9 mouse cellular contexts compared by ENCODE assay signal in the genomic region with DNA sequence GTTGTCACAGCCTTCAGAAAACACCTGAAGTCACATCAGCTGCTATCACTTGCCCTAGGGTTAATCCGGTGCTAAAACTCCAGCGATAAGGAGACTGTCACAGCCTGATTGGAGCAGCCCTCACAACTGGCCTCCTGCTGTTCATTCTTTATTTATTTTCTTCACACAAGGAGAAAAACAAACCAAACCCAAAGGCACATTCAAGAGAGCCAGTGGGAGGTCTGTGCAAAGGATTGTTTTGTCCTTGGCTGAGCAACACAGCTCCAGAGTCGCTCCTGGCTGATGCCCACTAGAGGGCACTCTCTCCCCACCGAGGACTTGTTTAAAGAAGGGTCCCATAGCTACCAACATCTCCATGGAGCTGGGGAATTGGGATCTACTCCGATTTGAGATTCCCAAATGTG.
DNase-seq lines count a peak whose midpoint lies in the region; ATAC-seq lines count a peak whose summit lies in the region.
"Had no signal": no experiment of that assay in that cellular context is flagged by ENCODE, and none has a peak within 500 bp of the region (broad histone marks: within the 10 kb centered on the region; RNA-seq: fewer than 3 reads in every experiment).

No protein-coding gene starts in this region.

- no peaks in the 10 kb centered on the region for H3K9me3 ChIP-seq in forebrain, embryonic 10.5 days
- H3K9me3 ChIP-seq in heart, embryonic 14.5 days (ENCODE audit: control insufficient read depth, low read length), result no peaks in the 10 kb centered on the region
- no peaks in the 10 kb centered on the region for H3K9me3 ChIP-seq in liver, embryonic 11.5 days (ENCODE audit: control insufficient read depth, low read length)
- no peaks in the 10 kb centered on the region for H3K9me3 ChIP-seq in neural tube, embryonic 13.5 days

- H3K9ac ChIP-seq in heart, embryonic 14.5 days (ENCODE audit: low read length), result no peak overlapping the region
- H3K9ac ChIP-seq in liver, embryonic 11.5 days (ENCODE audit: low read depth, low read length), result no peak overlapping the region
- H3K9ac ChIP-seq in neural tube, embryonic 13.5 days, result peak overlapping the region; percentile 42

- H3K27me3 ChIP-seq in forebrain, embryonic 10.5 days (ENCODE audit: poor library complexity, severe bottlenecking), result no peaks in the 10 kb centered on the region; the same call in 1 of the 2 replicates
- H3K27me3 ChIP-seq in heart, embryonic 14.5 days (ENCODE audit: control insufficient read depth, insufficient read depth, low read length), result no peaks in the 10 kb centered on the region
- H3K27me3 ChIP-seq in liver, embryonic 11.5 days (replicated peaks; ENCODE audit: control insufficient read depth, insufficient read depth, low read length), result no peaks in the 10 kb centered on the region
- H3K27me3 ChIP-seq in neural tube, embryonic 13.5 days, result no peaks in the 10 kb centered on the region

- 5% methylated on average over 5 of the region's 5 CpGs for WGBS in forebrain, embryonic 10.5 days
- WGBS in heart, embryonic 14.5 days, result 7% methylated on average over 5 of the region's 5 CpGs
- WGBS in liver, embryonic 11.5 days, result 17% methylated on average over 5 of the region's 5 CpGs
- 2% methylated on average over 5 of the region's 5 CpGs for WGBS in neural tube, embryonic 13.5 days

- H3K36me3 ChIP-seq in forebrain, embryonic 10.5 days (replicated peaks), result peaks cover 9% of the 10 kb centered on the region
- H3K36me3 ChIP-seq in heart, embryonic 14.5 days (ENCODE audit: control insufficient read depth, insufficient read depth, low read length), result peaks cover 5% of the 10 kb centered on the region
- H3K36me3 ChIP-seq in liver, embryonic 11.5 days (ENCODE audit: control insufficient read depth, insufficient read depth, low read length), result peaks cover 3% of the 10 kb centered on the region; the same call in 1 of the 2 replicates
- H3K36me3 ChIP-seq in neural tube, embryonic 13.5 days, result peaks cover 7% of the 10 kb centered on the region

- ATAC-seq in heart, embryonic 14.5 days (ENCODE audit: insufficient number of reproducible peaks, insufficient read depth, low FRiP score, low read depth), result peak; percentile 68; the same call in 1 of the 2 replicates
- peak; percentile 65; the same call in 1 of the 2 replicates for ATAC-seq in liver, embryonic 11.5 days (replicated peaks; ENCODE audit: low FRiP score)
- peak; percentile 88 for ATAC-seq in neural tube, embryonic 13.5 days (ENCODE audit: low read depth)

- DNase-seq in ES-CJ7 (ENCODE audit: low read depth, low spot score), result peak; percentile 97
- peak; percentile 34 for DNase-seq in c-Kit-positive CD71-negative TER-119-negative erythroid progenitor cells, embryonic 14.5 days (ENCODE audit: low read depth)
- DNase-seq in forebrain, embryonic 10.5 days (ENCODE audit: extremely low spot score, low spot score), result peak; percentile 86
- peak; percentile 90 for DNase-seq in kidney, postnatal 10 days
- DNase-seq in liver, embryonic 11.5 days (ENCODE audit: low spot score), result peak; percentile 66
- peak; percentile 56 for DNase-seq in thymus, postnatal 4 days

- H3K4me3 ChIP-seq in forebrain, embryonic 10.5 days, result no peak overlapping the region
- no peak overlapping the region for H3K4me3 ChIP-seq in heart, embryonic 14.5 days (ENCODE audit: control insufficient read depth in 1 of 2, insufficient read depth in 1 of 2, low read depth in 1 of 2, low read length in 2 of 2)
- H3K4me3 ChIP-seq in liver, embryonic 11.5 days (ENCODE audit: low read depth, low read length), result no peak overlapping the region
- H3K4me3 ChIP-seq in neural tube, embryonic 13.5 days, result no peak overlapping the region

- H3K27ac ChIP-seq in forebrain, embryonic 10.5 days, result no peak overlapping the region
- H3K27ac ChIP-seq in heart, embryonic 14.5 days (replicated peaks in 1 of 2; ENCODE audit: control insufficient read depth in 1 of 2, insufficient read depth in 1 of 2, low read depth in 2 of 2, low read length in 2 of 2), result no peak overlapping the region
- no peak overlapping the region for H3K27ac ChIP-seq in liver, embryonic 11.5 days (ENCODE audit: low read depth, low read length)
- H3K27ac ChIP-seq in neural tube, embryonic 13.5 days (replicated peaks), result peak overlapping the region; percentile 55
- H3K27ac ChIP-seq: macrophage had no signal

- H3K4me1 ChIP-seq in forebrain, embryonic 10.5 days, result peaks cover 46% of the 10 kb centered on the region
- peaks cover 19 to 32% of the 10 kb centered on the region in 2 experiments for H3K4me1 ChIP-seq in heart, embryonic 14.5 days (ENCODE audit: control insufficient read depth in 2 of 2, insufficient read depth in 2 of 2, low read length in 2 of 2)
- H3K4me1 ChIP-seq in liver, embryonic 11.5 days (replicated peaks; ENCODE audit: control insufficient read depth, insufficient read depth, low read length), result peaks cover 6% of the 10 kb centered on the region
- H3K4me1 ChIP-seq in neural tube, embryonic 13.5 days (replicated peaks), result peaks cover 46% of the 10 kb centered on the region

- H3K4me2 ChIP-seq in heart, embryonic 14.5 days (ENCODE audit: low read length), result no peak overlapping the region
- H3K4me2 ChIP-seq in liver, embryonic 11.5 days, result no peak overlapping the region
- peak overlapping the region; percentile 25; the same call in 1 of the 2 replicates for H3K4me2 ChIP-seq in neural tube, embryonic 13.5 days

Comparison
In these comparisons a context has a peak if more than half of its experiments do, and no peak if none do; other contexts are left out.
1. DNase-seq: peak in every context shown above with its lines; median percentile 97 in ES-CJ7; 90 in kidney, postnatal 10 days; 86 in forebrain, embryonic 10.5 days; 66 in liver, embryonic 11.5 days; 56 in thymus, postnatal 4 days; 34 in c-Kit-positive CD71-negative TER-119-negative erythroid progenitor cells, embryonic 14.5 days.